Mouse (Mus musculus) limb, embryonic 11.5 days (tissue): ENCODE measurements around the gene Mfn2. TPM values are rescaled to one million over a fixed set of nuclear protein-coding genes. Genes with fewer than 3 reads are reported as not detected.

Source experiments
- ATAC-seq: fragments of 200-750 bp; cut with Nextera tagmentation; 2 replicates; pipeline ENCODE4 v1.8.0; 2017; ENCODE audit warnings: low read depth; ENCODE audit not compliant: insufficient number of reproducible peaks, low FRiP score, low TSS enrichment
- DNase-seq: peaks from one replicate; pipeline ENCODE4 v3.0.0-alpha.2; 2015; ENCODE audit warnings: low spot score
- H3K27ac ChIP-seq: fragments of 300-500 bp; sonication (generic); replicated peaks from 2 replicates; pipeline ENCODE4 v1.5.1; 2014; ENCODE audit warnings: low read depth, mild to moderate bottlenecking, low read length
- H3K27me3 ChIP-seq: fragments of 300-500 bp; sonication (generic); 2 replicates; pipeline ENCODE4 v1.6.1; 2014; ENCODE audit warnings: mild to moderate bottlenecking, low read length, mixed read lengths; ENCODE audit not compliant: control insufficient read depth, insufficient read depth
- H3K36me3 ChIP-seq: fragments of 300-500 bp; sonication (generic); 2 replicates; pipeline ENCODE4 v1.6.1; 2014; ENCODE audit warnings: mild to moderate bottlenecking, low read length, moderate library complexity, mixed read lengths; ENCODE audit not compliant: control insufficient read depth, insufficient read depth
- H3K4me1 ChIP-seq: fragments of 300-500 bp; sonication (generic); 2 replicates; pipeline ENCODE4 v1.6.1; 2014; ENCODE audit warnings: low read length, mixed read lengths; ENCODE audit not compliant: control insufficient read depth, insufficient read depth
- H3K4me2 ChIP-seq: fragments of 300-500 bp; sonication (generic); 2 replicates; pipeline ENCODE4 v1.6.1; 2014; ENCODE audit warnings: low read depth, mild to moderate bottlenecking, moderate library complexity; ENCODE audit not compliant: severe bottlenecking
- H3K4me3 ChIP-seq: fragments of 300-500 bp; sonication (generic); 2 replicates; pipeline ENCODE4 v1.5.1; 2014; ENCODE audit warnings: low read depth, low read length
- H3K9ac ChIP-seq: fragments of 300-500 bp; sonication (generic); 2 replicates; pipeline ENCODE4 v1.6.1; 2014; ENCODE audit warnings: mild to moderate bottlenecking, low read length
- H3K9me3 ChIP-seq: fragments of 300-500 bp; sonication (generic); 2 replicates; pipeline ENCODE4 v1.6.1; 2016; ENCODE audit warnings: low read length; ENCODE audit not compliant: control insufficient read depth
- WGBS: fragments of 180-500 bp; shearing (Covaris S2); extraction: QIAGEN DNeasy Blood & Tissue Kit; methylation state at CpG from one replicate; pipeline ENCODE4 v1.1.7; 2014; 5-methylcytosine and 5-hydroxymethylcytosine counted together
- polyA plus RNA-seq: library from polyadenylated mRNA; unstranded; fragments of >200 nt; fragmentation: Nextera tagmentation; extraction: Ambion mirVana; gene quantifications from 2 replicates; pipeline ENCODE4 v1.2.1, GENCODE M21; 2014

The Mfn2 gene
- polyA plus RNA-seq, 1 experiment from 2014 or later = 20.7 TPM

DNA sequence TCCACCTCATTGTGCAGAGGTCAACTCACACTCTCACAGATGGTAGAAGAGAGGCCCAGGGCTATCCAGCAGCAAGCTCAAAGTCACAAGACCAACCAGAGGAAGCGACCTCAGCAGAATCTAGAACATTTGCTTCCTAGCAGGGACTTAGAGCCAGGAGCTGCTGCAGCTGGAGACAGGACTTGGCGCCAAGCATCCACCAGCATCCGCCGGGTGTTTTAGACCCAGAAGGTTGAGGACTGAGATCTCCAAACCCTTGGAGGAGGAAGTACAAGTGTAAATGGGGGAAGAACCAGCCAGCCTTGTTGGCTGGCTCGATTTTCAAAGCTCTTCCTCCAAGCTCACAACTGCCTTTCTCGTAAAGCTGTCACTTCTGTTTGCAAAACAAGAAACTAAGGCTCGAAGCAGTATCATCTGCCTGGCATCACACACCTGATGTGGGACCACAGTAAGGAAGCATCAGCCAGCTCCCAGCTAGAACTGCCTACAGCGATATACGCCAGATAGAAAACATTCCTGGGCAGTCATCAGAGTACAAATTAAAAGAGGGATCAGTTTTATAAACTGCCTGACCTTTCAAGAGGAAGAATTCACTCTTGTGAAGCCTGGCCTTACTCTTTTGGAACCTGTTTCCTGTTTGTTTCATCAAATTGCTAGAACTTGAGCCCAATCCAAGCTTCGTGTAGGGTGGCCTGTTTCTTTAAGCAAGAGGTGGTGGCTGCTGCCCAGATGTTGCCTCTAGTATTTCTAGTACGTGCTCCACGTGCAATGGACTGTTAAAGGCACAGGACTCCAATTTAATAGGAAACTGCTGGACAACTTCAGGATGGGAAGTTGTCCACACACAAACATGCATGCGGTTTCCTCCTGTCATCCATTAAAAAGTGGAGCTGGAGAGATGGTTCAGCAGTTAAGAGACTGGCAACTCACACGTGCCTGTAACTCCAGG is 33.9 kb upstream of the Mfn2 start:
- DNase-seq = peak; percentile 52
- no peak overlapping the region for H3K4me2 ChIP-seq
- 45% methylated on average over 14 of the region's 14 CpGs for WGBS

DNA sequence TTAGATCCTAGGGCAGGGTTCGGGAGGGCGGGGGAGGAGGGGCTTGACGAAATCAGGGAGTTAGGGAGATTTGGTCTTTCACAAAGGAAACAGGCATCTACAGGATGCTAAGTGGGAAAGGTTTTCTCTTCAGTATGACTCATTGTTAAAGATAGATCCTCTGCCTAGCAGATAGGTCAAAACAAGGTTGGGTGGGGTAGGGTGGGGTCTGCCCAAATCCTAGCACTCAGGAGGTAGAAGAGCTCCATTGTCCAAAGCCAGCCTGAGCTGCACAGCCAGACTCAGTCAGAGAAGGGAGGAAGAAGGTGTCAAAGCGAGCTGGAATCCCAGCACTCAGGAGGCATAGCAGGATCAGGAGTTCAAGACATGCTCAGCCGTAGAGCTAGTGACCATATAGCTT is 33.0 kb upstream of the Mfn2 start:
- no peak overlapping the region for H3K4me3 ChIP-seq
- DNase-seq (no peak), ATAC-seq (no peak)
- H3K27ac ChIP-seq = no peak overlapping the region
- WGBS = 74% methylated on average over 5 of the region's 5 CpGs
- peaks cover 22% of the 10 kb centered on the region for H3K4me1 ChIP-seq
- no peaks in the 10 kb centered on the region for H3K9me3 ChIP-seq
- no peak overlapping the region for H3K9ac ChIP-seq
- H3K27me3 ChIP-seq = no peaks in the 10 kb centered on the region
- H3K36me3 ChIP-seq = no peaks in the 10 kb centered on the region
- H3K4me2 ChIP-seq = no peak overlapping the region

More for the DNA sequence above, 33.9 kb upstream of the Mfn2 start:
- no peaks in the 10 kb centered on the region for H3K9me3 ChIP-seq
- H3K27ac ChIP-seq = no peak overlapping the region
- H3K9ac ChIP-seq = no peak overlapping the region
- peaks cover under 1% of the 10 kb centered on the region; the same call in 1 of the 2 replicates for H3K36me3 ChIP-seq
- H3K4me3 ChIP-seq = no peak overlapping the region
- no peak for ATAC-seq
- H3K27me3 ChIP-seq = no peaks in the 10 kb centered on the region
- H3K4me1 ChIP-seq = peaks cover 21% of the 10 kb centered on the region

- peaks cover 20% of the 10 kb centered on the region for H3K4me1 ChIP-seq
- DNase-seq (no peak), ATAC-seq (no peak)
- no peaks in the 10 kb centered on the region for H3K27me3 ChIP-seq
- 54% methylated on average over 3 of the region's 3 CpGs for WGBS
- peak overlapping the region; percentile 83 for H3K4me3 ChIP-seq
- H3K4me2 ChIP-seq = peak overlapping the region; percentile 60
- peak overlapping the region; percentile 72 for H3K9ac ChIP-seq
- no peak overlapping the region for H3K27ac ChIP-seq
- no peaks in the 10 kb centered on the region for H3K36me3 ChIP-seq
- H3K9me3 ChIP-seq = no peaks in the 10 kb centered on the region
Measured at GRCm38 (mm10) chr4:147937021-147937420, 32.5 kb upstream of the Mfn2 start.

GRCm38 (mm10) chr4:147936331-147936954 is 31.9 kb upstream of the Mfn2 start, which contains the start of gene Plod1:
Gene Plod1, minus strand, starts transcription at chr4:147936767.
- peak within 1 kb of the TSS; percentile 60 for H3K4me2 ChIP-seq
- no peaks in the 10 kb centered on the region for H3K9me3 ChIP-seq
- DNase-seq (peak; percentile 84), ATAC-seq (peak; percentile 58; the same call in 1 of the 2 replicates)
- H3K27me3 ChIP-seq = no peaks in the 10 kb centered on the region
- peak within 1 kb of the TSS; percentile 55 for H3K27ac ChIP-seq
- H3K4me1 ChIP-seq = peaks cover 16% of the 10 kb centered on the region
- WGBS = under 1% methylated on average over 49 of the region's 51 CpGs
- peak within 1 kb of the TSS; percentile 72 for H3K9ac ChIP-seq
- peak within 1 kb of the TSS; percentile 83 for H3K4me3 ChIP-seq
- H3K36me3 ChIP-seq = no peaks in the 10 kb centered on the region

GRCm38 (mm10) chr4:147935904-147936303 is 31.4 kb upstream of the Mfn2 start:
- ATAC-seq = no peak
- WGBS = 23% methylated on average over 9 of the region's 9 CpGs

GRCm38 (mm10) chr4:147934611-147935010 is 30.1 kb upstream of the Mfn2 start:
- Histone ChIP-seq H3K4me2 (no peak overlapping the region), H3K4me3 (no peak overlapping the region), H3K36me3 (no peaks in the 10 kb centered on the region), H3K9ac (no peak overlapping the region), H3K9me3 (no peaks in the 10 kb centered on the region), H3K27me3 (no peaks in the 10 kb centered on the region), H3K27ac (no peak overlapping the region), H3K4me1 (peaks cover 14% of the 10 kb centered on the region)
- ATAC-seq (no peak), DNase-seq (no peak)
- 81% methylated on average over 4 of the region's 4 CpGs for WGBS

More at GRCm38 (mm10) chr4:147935904-147936303, 31.4 kb upstream of the Mfn2 start:
- DNase-seq = peak; percentile 34
- Histone ChIP-seq H3K9ac (no peak overlapping the region; the same call in 1 of the 2 replicates), H3K4me2 (peak overlapping the region; percentile 60), H3K9me3 (no peaks in the 10 kb centered on the region), H3K27ac (no peak overlapping the region), H3K36me3 (no peaks in the 10 kb centered on the region), H3K4me1 (peaks cover 14% of the 10 kb centered on the region), H3K27me3 (no peaks in the 10 kb centered on the region), H3K4me3 (peak overlapping the region; percentile 83)

DNA sequence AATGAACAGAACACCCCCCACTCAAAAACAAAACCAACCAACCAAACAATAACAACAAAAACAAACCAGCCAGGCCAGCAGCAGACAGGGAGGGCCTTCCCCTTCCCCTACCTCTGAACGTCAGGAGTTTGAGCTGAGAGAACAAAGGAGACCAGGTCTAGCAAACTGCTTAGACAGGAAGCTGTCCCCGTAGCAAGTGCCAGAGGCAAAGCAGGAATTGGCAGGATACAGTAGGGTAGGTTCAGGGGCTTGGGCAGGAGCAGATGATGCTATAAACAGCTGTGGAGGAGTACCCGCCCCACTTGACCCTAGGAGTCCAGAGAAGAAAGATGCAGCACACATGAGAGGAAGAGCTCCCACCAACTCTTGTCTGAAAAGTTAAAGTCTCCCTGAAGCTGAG is 29.6 kb upstream of the Mfn2 start:
- no peak for ATAC-seq
- no peaks in the 10 kb centered on the region for H3K36me3 ChIP-seq
- no peaks in the 10 kb centered on the region for H3K27me3 ChIP-seq
- no peak overlapping the region for H3K4me3 ChIP-seq
- DNase-seq = no peak
- no peak overlapping the region for H3K27ac ChIP-seq
- peaks cover 14% of the 10 kb centered on the region for H3K4me1 ChIP-seq
- 0 out of 2 replicates have a peak overlapping the region, but pooled peaks have one; percentile 17 for H3K9ac ChIP-seq
- no peaks in the 10 kb centered on the region for H3K9me3 ChIP-seq
- H3K4me2 ChIP-seq = no peak overlapping the region
- 45% methylated on average over 3 of the region's 3 CpGs for WGBS

DNA sequence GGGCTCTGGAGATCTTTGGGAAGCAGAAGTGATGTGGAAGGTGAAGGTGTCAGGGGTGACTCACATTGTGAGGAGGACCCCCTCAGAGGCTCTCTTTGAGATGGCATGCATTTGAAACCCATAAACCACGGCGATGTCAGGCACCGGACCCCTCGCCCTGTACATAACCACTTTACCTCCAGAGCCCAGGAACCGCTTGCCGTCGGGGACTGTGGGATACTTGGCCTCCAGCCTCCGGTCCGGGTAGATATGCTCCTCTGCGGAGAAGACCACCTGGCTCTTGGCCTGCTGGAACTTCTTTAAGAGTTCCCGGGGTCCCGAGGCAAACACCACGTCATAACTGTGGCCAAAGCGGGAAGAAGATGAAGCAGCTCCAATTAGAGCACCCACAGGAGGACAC is 26.4 kb upstream of the Mfn2 start:
- H3K9me3 ChIP-seq = no peaks in the 10 kb centered on the region
- 94% methylated on average over 14 of the region's 14 CpGs for WGBS
- H3K27ac ChIP-seq = no peak overlapping the region
- no peak for ATAC-seq
- H3K27me3 ChIP-seq = no peaks in the 10 kb centered on the region
- H3K9ac ChIP-seq = no peak overlapping the region
- H3K4me1 ChIP-seq = peaks cover 11% of the 10 kb centered on the region
- no peak overlapping the region for H3K4me3 ChIP-seq
- no peak for DNase-seq
- H3K36me3 ChIP-seq = no peaks in the 10 kb centered on the region
- H3K4me2 ChIP-seq = no peak overlapping the region
